Mouse (Mus musculus): Measurements from ENCODE around the gene Plcxd3.
"Not testable (repeated sequence)": the region's sequence is repeated elsewhere in the genome, so short reads cannot be mapped to it uniquely, and the experiment has no call there.

Gene Plcxd3

GRCm38 (mm10) chr15:4561431-4561970, 186.2 kb downstream of the Plcxd3 start:
- peak; percentile 61 for DNase-seq (ENCODE audit: low read depth)

DNA sequence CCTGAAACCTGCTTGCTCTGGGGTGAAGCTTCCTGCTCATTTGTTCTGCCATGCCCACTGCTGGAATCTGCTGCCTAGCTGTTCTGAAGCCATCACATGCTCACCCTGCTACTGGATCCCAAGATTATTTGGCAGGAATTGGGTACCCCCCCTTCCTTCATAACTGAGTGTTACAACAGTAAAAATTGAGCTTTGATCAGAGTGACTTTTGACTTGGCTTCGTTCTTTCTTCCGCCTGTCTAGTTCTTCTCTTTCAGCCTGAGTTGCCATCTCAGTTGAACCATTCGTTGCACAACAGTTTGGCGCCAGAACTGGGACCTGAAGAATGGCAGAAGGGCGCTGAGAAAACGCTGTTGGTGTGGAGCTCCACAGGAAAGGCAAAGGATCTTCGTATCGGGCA, 220.2 kb downstream of the Plcxd3 start:
- DNase-seq (ENCODE audit: low read depth), result not testable (repeated sequence)

DNA sequence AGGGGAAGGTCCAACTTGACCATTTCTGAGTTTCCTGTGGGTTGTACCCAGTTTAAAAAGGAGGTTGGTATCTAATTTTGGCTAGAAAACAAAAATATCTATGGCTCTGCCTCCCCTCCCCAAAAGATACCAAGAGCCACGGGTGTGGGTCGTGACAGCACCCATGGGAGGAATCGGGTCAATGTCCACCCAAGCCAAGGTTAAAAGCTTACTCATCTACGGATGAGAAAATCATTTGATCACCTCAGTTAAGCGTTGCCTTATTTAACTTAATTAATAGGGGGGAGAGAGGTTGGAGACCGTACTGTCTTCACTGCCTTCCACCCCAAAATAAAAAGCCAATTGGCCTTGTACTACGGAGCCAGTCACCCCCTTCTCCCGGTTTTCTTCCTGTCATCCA, 223.4 kb downstream of the Plcxd3 start:
- not testable (repeated sequence) for DNase-seq (ENCODE audit: low read depth)

- not testable (repeated sequence) for DNase-seq (ENCODE audit: low read depth)
Observed at GRCm38 (mm10) chr15:4599331-4599730, 224.0 kb downstream of the Plcxd3 start.

GRCm38 (mm10) chr15:4605630-4606029, 230.3 kb downstream of the Plcxd3 start:
- DNase-seq (ENCODE audit: low read depth), result no peak
